Mouse (Mus musculus): ENCODE measurements at regions not wholly inside any gene's neighbourhood (a gene's known extent, or its start where the extent isn't known, plus 50 kb on each side); places are given as distances from the start of the nearest gene placed in this dataset.

DNA sequence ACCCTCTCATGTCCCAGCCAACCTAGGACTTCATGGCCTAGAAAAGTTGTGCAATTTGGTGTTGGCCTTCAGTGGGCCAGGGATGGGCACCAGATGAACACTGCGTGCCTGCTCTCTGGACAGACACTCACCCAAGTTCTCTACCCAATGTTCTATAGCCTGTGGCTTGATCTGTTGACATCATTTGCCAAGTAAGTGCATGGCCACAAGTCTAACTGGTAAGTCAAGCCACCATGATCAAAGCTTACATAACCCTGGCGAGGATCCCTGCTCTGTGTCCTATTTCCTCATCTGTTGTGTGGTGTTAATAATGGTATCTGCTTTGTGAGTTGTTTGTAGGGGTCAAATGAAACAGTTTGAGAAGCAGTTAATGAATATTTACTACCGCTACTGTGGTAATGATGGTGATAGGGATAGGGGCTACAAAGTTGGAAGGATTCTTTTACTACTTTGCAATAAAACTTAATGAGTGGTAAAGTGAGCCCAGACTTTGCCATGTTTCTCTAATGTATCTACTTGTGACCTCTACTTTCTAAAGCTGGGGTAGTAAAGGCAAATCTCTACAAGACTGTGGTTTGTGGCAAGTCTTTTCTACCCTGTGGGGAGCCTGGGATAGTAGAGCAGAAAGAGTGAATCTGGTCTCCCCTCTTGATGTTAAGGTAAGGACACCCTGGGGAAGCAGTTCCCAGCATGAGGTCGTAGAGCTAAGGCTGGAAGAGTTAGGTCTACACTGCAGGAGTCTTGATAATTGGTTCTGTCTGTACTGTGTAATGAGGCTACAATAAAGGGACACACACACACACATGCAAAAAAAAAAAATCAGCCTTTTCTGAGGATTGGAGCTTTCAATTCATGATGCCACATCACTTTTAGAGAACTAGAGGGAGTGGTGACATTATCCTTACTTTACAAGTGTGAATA, 183.3 kb upstream of the Cpeb2 start:
- TF ChIP-seq POLR2A (IDR thresholded peaks at IDR 0.05; ENCODE audit: control insufficient read depth, low read depth, low read length) (no peak), CTCF (IDR thresholded peaks at IDR 0.05; ENCODE audit: control insufficient read depth, insufficient read depth, insufficient replicate concordance, low read depth, low read length) (no peak)

All from testis, adult 2 months (tissue).